Mouse (Mus musculus) liver, embryonic 16.5 days (tissue): ENCODE results near the gene Efr3b. TPM values are rescaled to one million over a fixed set of nuclear protein-coding genes. Genes with fewer than 3 reads are reported as not detected.
"Not testable (repeated sequence)": the region's sequence is repeated elsewhere in the genome, so short reads cannot be mapped to it uniquely, and the experiment has no call there.

ENCODE experiments used
- ATAC-seq: fragments of 200-750 bp; cut with Nextera tagmentation; 2 replicates; pipeline ENCODE4 v1.8.0; 2017; ENCODE audit warnings: low read depth, mild to moderate bottlenecking, moderate number of reproducible peaks, moderate library complexity
- H3K27ac ChIP-seq: fragments of 300-500 bp; sonication (generic); 2 replicates; pipeline ENCODE4 v1.5.1; 2014; ENCODE audit warnings: mild to moderate bottlenecking, low read length
- H3K27me3 ChIP-seq: fragments of 300-500 bp; sonication (generic); 2 replicates; pipeline ENCODE4 v1.6.1; 2014; ENCODE audit warnings: low read depth, low read length, mixed read lengths; ENCODE audit not compliant: control insufficient read depth, insufficient read depth
- H3K36me3 ChIP-seq: fragments of 300-500 bp; sonication (generic); 2 replicates; pipeline ENCODE4 v1.6.1; 2014; ENCODE audit warnings: mild to moderate bottlenecking; ENCODE audit not compliant: control insufficient read depth, insufficient read depth
- H3K4me1 ChIP-seq: fragments of 300-500 bp; sonication (generic); 2 replicates; pipeline ENCODE4 v1.6.1; 2014; ENCODE audit warnings: low read depth, low read length, mixed read lengths; ENCODE audit not compliant: control insufficient read depth
- H3K4me2 ChIP-seq: fragments of 300-500 bp; sonication (generic); 2 replicates; pipeline ENCODE4 v1.6.1; 2014; ENCODE audit warnings: low read depth, low read length, mixed read lengths
- H3K4me3 ChIP-seq: fragments of 300-500 bp; sonication (generic); 2 replicates; pipeline ENCODE4 v1.5.1; 2014; ENCODE audit warnings: low read depth, mild to moderate bottlenecking, low read length
- H3K9ac ChIP-seq: fragments of 300-500 bp; sonication (generic); 2 replicates; pipeline ENCODE4 v1.6.1; 2014; ENCODE audit warnings: low read depth, low read length
- H3K9me3 ChIP-seq: fragments of 300-500 bp; sonication (generic); replicated peaks from 2 replicates; pipeline ENCODE4 v1.6.1; 2016; ENCODE audit warnings: low read length; ENCODE audit not compliant: control insufficient read depth
- WGBS: fragments of 180-500 bp; shearing (Covaris S2); extraction: QIAGEN DNeasy Blood & Tissue Kit; methylation state at CpG from one replicate; pipeline ENCODE4 v1.1.7; 2014; ENCODE audit not compliant: insufficient replicate concordance; 5-methylcytosine and 5-hydroxymethylcytosine counted together
- polyA plus RNA-seq: library from polyadenylated mRNA; unstranded; fragments of >200 nt; fragmentation: Nextera tagmentation; extraction: Ambion mirVana; gene quantifications from 2 replicates; pipeline ENCODE4 v1.2.1, GENCODE M21; 2015

The Efr3b gene
- polyA plus RNA-seq, 1 experiment from 2014 or later, result 0.08 TPM

- Histone ChIP-seq H3K9me3 (no peaks in the 10 kb centered on the region), H3K36me3 (no peaks in the 10 kb centered on the region), H3K4me1 (no peaks in the 10 kb centered on the region), H3K4me2 (no peak within 1 kb of the TSS), H3K9ac (no peak within 1 kb of the TSS), H3K4me3 (no peak within 1 kb of the TSS), H3K27me3 (peaks cover 5% of the 10 kb centered on the region), H3K27ac (no peak within 1 kb of the TSS)
- WGBS, result 21% methylated on average over 22 of the region's 22 CpGs
- ATAC-seq, result no peak
Measured at GRCm38 (mm10) chr12:3954651-3955050, 84.1 kb downstream of the Efr3b start, which contains the start of gene Pomc. TSS of gene Pomc (plus strand) at chr12:3954951.

DNA sequence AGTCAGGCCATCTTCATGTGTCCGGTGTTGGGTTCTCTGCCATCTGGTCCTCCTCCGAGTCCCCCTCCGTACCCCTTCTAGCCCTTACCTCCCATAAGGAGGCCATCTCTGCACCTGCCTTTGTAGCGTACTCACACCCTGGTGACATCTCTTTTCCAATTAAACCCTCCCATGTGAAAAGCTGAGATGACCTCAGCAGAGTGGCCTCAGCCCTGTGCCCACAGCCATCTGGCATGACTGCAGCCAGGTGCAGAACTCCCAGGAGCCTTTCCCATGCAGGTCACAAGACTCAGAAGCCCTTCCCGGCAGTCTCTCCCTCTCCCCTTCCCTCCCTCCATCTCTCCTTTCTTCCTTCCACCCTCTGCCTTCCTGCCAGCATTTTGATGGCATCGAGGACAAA is 91.2 kb downstream of the Efr3b start:
- 60% methylated on average over 6 of the region's 6 CpGs for WGBS
- Histone ChIP-seq H3K4me1 (no peaks in the 10 kb centered on the region), H3K27me3 (no peaks in the 10 kb centered on the region), H3K4me2 (no peak overlapping the region), H3K9ac (no peak overlapping the region), H3K4me3 (no peak overlapping the region), H3K36me3 (no peaks in the 10 kb centered on the region), H3K27ac (no peak overlapping the region), H3K9me3 (no peaks in the 10 kb centered on the region)
- ATAC-seq, result no peak

GRCm38 (mm10) chr12:3944454-3945073 is 94.2 kb downstream of the Efr3b start:
- H3K4me1 ChIP-seq, result no peaks in the 10 kb centered on the region
- WGBS, result 49% methylated on average over 4 of the region's 4 CpGs

DNA sequence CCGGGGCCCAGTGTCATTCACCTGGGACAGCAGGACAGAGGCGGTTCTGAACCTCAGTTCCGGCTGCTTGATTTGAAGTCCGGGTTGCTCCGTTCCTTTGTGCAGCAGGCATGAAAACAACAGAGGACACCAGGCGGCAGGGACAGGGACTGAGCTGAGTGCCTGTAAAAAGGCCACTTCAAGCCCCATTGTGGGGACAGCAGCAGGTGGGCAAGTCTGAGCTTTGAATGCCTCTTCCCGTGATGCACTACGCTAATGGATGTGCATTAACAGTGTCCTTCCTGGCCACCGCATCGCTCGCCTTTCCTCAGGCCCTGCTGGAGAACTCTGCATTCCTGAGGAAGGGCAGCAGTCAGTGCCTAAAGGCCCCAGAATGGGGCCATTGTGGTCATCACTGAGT is 96.7 kb downstream of the Efr3b start:
- 53% methylated on average over 11 of the region's 11 CpGs for WGBS

More at GRCm38 (mm10) chr12:3944454-3945073, 94.2 kb downstream of the Efr3b start:
- Histone ChIP-seq H3K9me3 (no peaks in the 10 kb centered on the region), H3K4me3 (no peak overlapping the region), H3K27ac (no peak overlapping the region), H3K36me3 (no peaks in the 10 kb centered on the region), H3K4me2 (no peak overlapping the region), H3K9ac (no peak overlapping the region), H3K27me3 (no peaks in the 10 kb centered on the region)
- no peak for ATAC-seq

GRCm38 (mm10) chr12:3930090-3930865 is 108.4 kb downstream of the Efr3b start:
- not testable (repeated sequence) for H3K4me2 ChIP-seq, H3K9ac ChIP-seq, H3K27me3 ChIP-seq, H3K36me3 ChIP-seq, H3K4me3 ChIP-seq, H3K9me3 ChIP-seq, ATAC-seq, H3K4me1 ChIP-seq, H3K27ac ChIP-seq
- 83% methylated on average over 33 of the region's 47 CpGs for WGBS

More for the DNA sequence above, 96.7 kb downstream of the Efr3b start:
- Histone ChIP-seq H3K9ac (no peak overlapping the region), H3K27ac (no peak overlapping the region), H3K4me2 (no peak overlapping the region), H3K4me1 (no peaks in the 10 kb centered on the region), H3K9me3 (no peaks in the 10 kb centered on the region), H3K4me3 (no peak overlapping the region), H3K36me3 (no peaks in the 10 kb centered on the region), H3K27me3 (no peaks in the 10 kb centered on the region)
- no peak for ATAC-seq

GRCm38 (mm10) chr12:3928841-3929240 is 109.9 kb downstream of the Efr3b start:
- H3K36me3 ChIP-seq, result no peaks in the 10 kb centered on the region
- no peak for ATAC-seq
- H3K4me2 ChIP-seq, result no peak overlapping the region
- H3K4me1 ChIP-seq, result no peaks in the 10 kb centered on the region
- WGBS, result 70% methylated on average over 3 of the region's 3 CpGs
- H3K9me3 ChIP-seq, result no peaks in the 10 kb centered on the region
- H3K9ac ChIP-seq, result no peak overlapping the region
- no peaks in the 10 kb centered on the region for H3K27me3 ChIP-seq
- no peak overlapping the region for H3K4me3 ChIP-seq
- no peak overlapping the region for H3K27ac ChIP-seq

DNA sequence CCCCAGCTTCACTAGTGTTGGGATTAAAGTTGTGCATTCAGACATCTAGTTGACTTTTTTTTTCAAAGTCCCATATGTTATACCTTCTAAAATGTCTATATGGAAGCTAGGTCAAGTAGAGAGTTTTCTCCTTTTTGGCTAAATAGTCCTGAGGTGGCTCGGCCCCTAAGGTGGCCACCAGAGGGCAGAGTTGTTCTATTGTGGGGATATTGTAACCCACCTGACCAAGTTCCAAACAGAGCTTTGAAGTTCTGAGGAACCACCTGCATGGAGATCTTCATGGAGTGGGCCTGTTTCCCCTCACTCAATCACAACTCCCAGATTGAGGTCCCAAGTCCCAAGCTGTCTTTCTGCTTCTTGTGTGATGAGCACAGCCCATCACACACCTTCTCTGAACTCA is 112.6 kb downstream of the Efr3b start:
- Histone ChIP-seq H3K27me3 (no peaks in the 10 kb centered on the region), H3K9ac (no peak overlapping the region), H3K36me3 (no peaks in the 10 kb centered on the region), H3K27ac (no peak overlapping the region), H3K4me2 (no peak overlapping the region), H3K9me3 (no peaks in the 10 kb centered on the region), H3K4me3 (no peak overlapping the region), H3K4me1 (no peaks in the 10 kb centered on the region)
- no peak for ATAC-seq
- WGBS, result 3% methylated on average over 1 of the region's 1 CpGs

DNA sequence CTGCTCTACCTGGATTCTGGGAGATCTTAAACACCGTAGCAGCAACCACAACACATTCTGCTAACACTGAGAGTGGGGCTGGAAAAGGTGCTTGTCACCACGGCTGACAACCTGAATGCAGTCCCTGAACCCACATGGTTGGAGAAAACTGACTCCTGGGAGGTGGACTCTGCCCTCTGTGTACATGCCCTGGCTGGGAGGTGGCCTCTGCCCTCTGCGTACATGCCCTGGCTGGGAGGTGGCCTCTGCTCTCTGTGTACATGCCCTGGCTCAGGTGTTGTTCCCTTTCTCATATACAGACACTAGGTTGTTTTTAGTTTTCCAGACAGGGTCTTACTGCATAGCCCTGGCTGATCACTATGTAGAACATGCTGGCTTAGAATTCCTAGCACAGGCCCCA is 119.3 kb downstream of the Efr3b start:
- H3K9ac ChIP-seq, result no peak overlapping the region
- no peak overlapping the region for H3K27ac ChIP-seq
- no peak overlapping the region for H3K4me3 ChIP-seq
- no peaks in the 10 kb centered on the region for H3K36me3 ChIP-seq
- no peak overlapping the region for H3K4me2 ChIP-seq
- 67% methylated on average over 3 of the region's 3 CpGs for WGBS
- peak; percentile 84 for ATAC-seq
- H3K4me1 ChIP-seq, result no peaks in the 10 kb centered on the region; the same call in 1 of the 2 replicates
- no peaks in the 10 kb centered on the region for H3K27me3 ChIP-seq
- no peaks in the 10 kb centered on the region for H3K9me3 ChIP-seq

DNA sequence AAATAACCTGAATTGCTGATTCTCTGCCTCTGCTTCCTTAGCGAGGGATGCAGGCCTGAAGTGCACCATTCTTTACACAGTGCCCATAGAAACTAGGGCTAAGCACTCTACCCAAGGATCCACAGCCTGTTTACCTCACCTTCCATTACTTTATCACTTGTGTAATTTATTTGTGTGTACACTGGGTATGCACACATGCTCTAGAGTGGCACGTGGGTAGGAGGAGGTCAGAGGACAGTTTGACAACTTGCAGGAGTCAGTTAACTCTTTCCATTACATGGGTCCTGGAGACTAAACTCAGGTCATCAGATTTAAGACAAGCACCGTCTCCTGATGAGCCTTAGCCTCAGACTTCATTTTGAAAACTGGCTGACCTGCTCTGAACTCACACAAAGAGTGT is 120.1 kb downstream of the Efr3b start:
- ATAC-seq, result 0 out of 2 replicates have a peak, but pooled peaks have one; percentile 31
- 52% methylated on average over 3 of the region's 3 CpGs for WGBS
- H3K27me3 ChIP-seq, result no peaks in the 10 kb centered on the region

More for the DNA sequence above, 120.1 kb downstream of the Efr3b start:
- Histone ChIP-seq H3K4me2 (no peak overlapping the region), H3K9ac (no peak overlapping the region), H3K36me3 (no peaks in the 10 kb centered on the region), H3K27ac (no peak overlapping the region), H3K4me1 (no peaks in the 10 kb centered on the region; the same call in 1 of the 2 replicates), H3K4me3 (no peak overlapping the region), H3K9me3 (no peaks in the 10 kb centered on the region)
